Mouse (Mus musculus) heart, postnatal 0 days (tissue): ENCODE data around the gene Dnm3.

Source experiments
- CTCF ChIP-seq: IDR thresholded peaks from 2 replicates; pipeline ENCODE4 v1.5.1; 2016; ENCODE audit warnings: antibody characterized with exemption, control low read depth, low read depth
- EP300 ChIP-seq: IDR thresholded peaks from 2 replicates; pipeline ENCODE4 v1.6.1; 2016; ENCODE audit warnings: antibody characterized with exemption, low read depth

- TF ChIP-seq CTCF (no peak), EP300 (no peak)
Observed at GRCm38 (mm10) chr1:162298527-162298926, 179.3 kb downstream of the Dnm3 start.
